Mouse (Mus musculus): ENCODE data around the gene Fbxl2.

DNA sequence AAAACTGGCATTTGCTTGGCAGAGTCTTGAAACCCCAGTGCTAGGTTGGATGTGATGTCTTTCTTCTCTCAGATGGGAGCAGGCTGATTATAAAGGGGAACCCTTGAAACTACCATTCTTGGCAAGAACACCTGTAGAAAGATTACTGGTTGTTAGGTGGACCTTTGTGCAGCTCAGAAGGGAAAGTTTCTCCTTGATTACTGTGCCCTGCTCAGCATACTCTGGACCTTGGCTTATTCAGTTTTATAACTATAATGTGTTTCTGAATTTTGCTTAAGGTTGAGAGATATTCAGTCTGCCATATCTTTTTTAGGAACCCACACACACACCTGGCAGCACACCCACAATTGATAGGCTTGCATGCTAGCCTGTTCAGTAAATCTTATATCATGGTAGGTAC lies 82.3 kb downstream of the Fbxl2 start:
- TF ChIP-seq POLR2A (IDR thresholded peaks at IDR 0.05; ENCODE audit: low read depth, low read length) (no peak), HCFC1 (IDR thresholded peaks at IDR 0.05; ENCODE audit: low read depth, low read length) (no peak)
